Mouse (Mus musculus): ENCODE measurements around the gene Zfp941. TPM values are rescaled to one million over a fixed set of nuclear protein-coding genes. Genes with fewer than 3 reads are reported as not detected.

Gene Zfp941
- polyA plus RNA-seq, 1 experiment, result not detected

GRCm38 (mm10) chr7:140840750-140841735 lies 19.1 kb upstream of the Zfp941 start:
- no peaks in the 10 kb centered on the region for H3K36me3 ChIP-seq (ENCODE audit: control insufficient read depth, insufficient read depth, low read length)
- H3K4me1 ChIP-seq (ENCODE audit: control insufficient read depth, insufficient read depth, insufficient read length, low read length), result peaks cover 4% of the 10 kb centered on the region; the same call in 1 of the 2 replicates
- no peaks in the 10 kb centered on the region for H3K27me3 ChIP-seq (ENCODE audit: control insufficient read depth, insufficient read depth, low read length)
- TF ChIP-seq POLR2A (IDR thresholded peaks at IDR 0.05; ENCODE audit: low read depth, low read length) (no peak), CTCF (IDR thresholded peaks at IDR 0.05; ENCODE audit: extremely low read depth, insufficient read length, insufficient replicate concordance, low read depth, low read length) (no peak)
- H3K4me3 ChIP-seq (ENCODE audit: low read depth, low read length), result no peak overlapping the region
- H3K27ac ChIP-seq (ENCODE audit: insufficient read depth, low read depth, low read length), result no peak overlapping the region
- WGBS, result 31% methylated on average over 19 of the region's 19 CpGs

DNA sequence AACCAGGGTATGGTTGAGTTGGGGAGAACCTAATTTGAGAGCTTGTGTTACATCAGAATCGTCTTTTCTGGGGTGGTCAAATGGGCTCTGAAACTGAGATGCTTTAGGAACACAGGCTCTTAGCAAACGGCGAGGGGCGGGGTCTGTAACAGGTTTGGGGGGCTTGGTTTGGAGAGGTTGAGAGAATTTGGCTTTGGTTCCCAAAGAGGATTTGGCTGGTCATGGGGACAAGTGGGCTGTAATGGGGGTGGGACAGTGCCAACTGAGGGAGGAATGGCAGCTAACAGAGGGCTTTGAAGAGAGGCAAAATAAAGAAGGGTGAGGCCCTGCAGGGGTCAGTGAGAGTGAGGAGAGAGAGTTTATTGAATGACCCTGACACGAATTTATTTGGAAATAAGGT lies 17.6 kb upstream of the Zfp941 start:
- no peak for TF ChIP-seq POLR2A (IDR thresholded peaks at IDR 0.05; ENCODE audit: low read depth, low read length)
- no peak for TF ChIP-seq CTCF (IDR thresholded peaks at IDR 0.05; ENCODE audit: extremely low read depth, insufficient read length, insufficient replicate concordance, low read depth, low read length)
- Histone ChIP-seq H3K27ac (ENCODE audit: insufficient read depth, low read depth, low read length) (no peak overlapping the region), H3K4me1 (ENCODE audit: control insufficient read depth, insufficient read depth, insufficient read length, low read length) (peaks cover 13% of the 10 kb centered on the region), H3K4me3 (ENCODE audit: low read depth, low read length) (no peak overlapping the region), H3K27me3 (ENCODE audit: control insufficient read depth, insufficient read depth, low read length) (no peaks in the 10 kb centered on the region), H3K36me3 (ENCODE audit: control insufficient read depth, insufficient read depth, low read length) (no peaks in the 10 kb centered on the region)
- WGBS, result 82% methylated on average over 5 of the region's 5 CpGs

DNA sequence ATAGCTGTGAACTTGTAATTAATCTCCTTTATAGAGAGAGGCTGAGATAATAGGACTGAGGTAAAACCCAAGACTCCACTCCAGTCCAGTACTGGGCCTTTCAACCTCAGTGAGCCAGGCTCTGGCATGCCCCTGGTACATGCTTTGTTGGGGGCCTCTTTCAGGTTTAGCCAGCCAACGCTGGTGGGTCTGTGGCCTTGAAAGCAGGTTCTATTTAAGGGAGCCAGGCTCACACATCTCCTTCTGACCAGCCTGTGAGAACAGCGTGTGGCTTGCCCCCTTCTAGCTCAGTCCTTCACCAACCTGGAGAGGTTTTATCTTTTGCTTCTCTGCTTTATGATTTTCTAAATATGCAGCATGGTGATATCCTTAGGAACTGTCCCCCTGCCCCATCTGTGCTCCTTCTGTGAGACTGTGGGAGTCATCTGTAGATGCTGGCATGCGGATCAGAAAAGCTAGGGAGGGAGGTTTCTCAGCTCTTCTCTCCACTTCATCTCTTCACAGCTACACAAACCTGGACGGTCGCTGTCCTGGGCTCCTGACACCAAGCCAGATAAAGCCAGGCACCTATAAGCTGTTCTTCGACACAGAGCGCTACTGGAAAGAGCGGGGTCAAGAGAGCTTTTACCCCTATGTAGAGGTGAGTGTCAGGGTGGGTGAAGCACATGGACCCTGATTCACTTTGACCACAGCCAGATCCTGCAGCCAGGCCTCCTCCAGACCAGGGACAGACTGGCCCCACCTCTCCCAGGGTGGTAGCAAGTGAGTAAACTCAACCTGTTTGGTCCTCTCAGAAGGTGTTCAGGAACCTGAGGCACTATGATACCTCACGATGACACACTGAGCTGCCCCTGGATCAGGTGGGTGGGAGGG lies 14.5 kb upstream of the Zfp941 start:
- WGBS, result 87% methylated on average over 9 of the region's 9 CpGs
- Histone ChIP-seq H3K4me3 (ENCODE audit: low read depth, low read length) (no peak overlapping the region), H3K27ac (ENCODE audit: insufficient read depth, low read depth, low read length) (no peak overlapping the region), H3K36me3 (ENCODE audit: control insufficient read depth, insufficient read depth, low read length) (no peaks in the 10 kb centered on the region), H3K4me1 (ENCODE audit: control insufficient read depth, insufficient read depth, insufficient read length, low read length) (peaks cover 9% of the 10 kb centered on the region), H3K27me3 (ENCODE audit: control insufficient read depth, insufficient read depth, low read length) (no peaks in the 10 kb centered on the region)
- TF ChIP-seq CTCF (IDR thresholded peaks at IDR 0.05; ENCODE audit: extremely low read depth, insufficient read length, insufficient replicate concordance, low read depth, low read length) (no peak), POLR2A (IDR thresholded peaks at IDR 0.05; ENCODE audit: low read depth, low read length) (no peak)

DNA sequence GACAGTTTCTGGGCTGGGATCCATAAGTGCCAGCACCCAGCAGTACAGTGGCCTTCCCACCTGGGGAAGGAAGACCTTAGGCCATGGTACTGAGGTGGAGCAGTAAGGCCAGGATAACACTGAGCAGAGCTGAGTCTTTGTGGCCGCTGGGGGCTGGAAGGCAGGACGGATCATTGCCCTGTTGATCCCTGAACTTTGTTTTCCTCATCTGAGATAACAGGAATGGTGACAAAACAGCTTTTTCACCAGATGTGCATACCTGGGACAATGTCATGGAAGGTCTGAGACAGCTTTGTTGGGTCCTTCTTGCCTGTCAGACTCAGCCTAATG lies 13.7 kb upstream of the Zfp941 start:
- H3K27me3 ChIP-seq (ENCODE audit: control insufficient read depth, insufficient read depth, low read length), result no peaks in the 10 kb centered on the region
- H3K36me3 ChIP-seq (ENCODE audit: control insufficient read depth, insufficient read depth, low read length), result no peaks in the 10 kb centered on the region
- peak overlapping the region; percentile 58 for H3K27ac ChIP-seq (ENCODE audit: insufficient read depth, low read depth, low read length)
- peaks cover 9% of the 10 kb centered on the region for H3K4me1 ChIP-seq (ENCODE audit: control insufficient read depth, insufficient read depth, insufficient read length, low read length)
- 29% methylated on average over 2 of the region's 2 CpGs for WGBS
- TF ChIP-seq POLR2A (IDR thresholded peaks at IDR 0.05; ENCODE audit: low read depth, low read length), result no peak
- no peak for TF ChIP-seq CTCF (IDR thresholded peaks at IDR 0.05; ENCODE audit: extremely low read depth, insufficient read length, insufficient replicate concordance, low read depth, low read length)
- peak overlapping the region; percentile 58 for H3K4me3 ChIP-seq (ENCODE audit: low read depth, low read length)

DNA sequence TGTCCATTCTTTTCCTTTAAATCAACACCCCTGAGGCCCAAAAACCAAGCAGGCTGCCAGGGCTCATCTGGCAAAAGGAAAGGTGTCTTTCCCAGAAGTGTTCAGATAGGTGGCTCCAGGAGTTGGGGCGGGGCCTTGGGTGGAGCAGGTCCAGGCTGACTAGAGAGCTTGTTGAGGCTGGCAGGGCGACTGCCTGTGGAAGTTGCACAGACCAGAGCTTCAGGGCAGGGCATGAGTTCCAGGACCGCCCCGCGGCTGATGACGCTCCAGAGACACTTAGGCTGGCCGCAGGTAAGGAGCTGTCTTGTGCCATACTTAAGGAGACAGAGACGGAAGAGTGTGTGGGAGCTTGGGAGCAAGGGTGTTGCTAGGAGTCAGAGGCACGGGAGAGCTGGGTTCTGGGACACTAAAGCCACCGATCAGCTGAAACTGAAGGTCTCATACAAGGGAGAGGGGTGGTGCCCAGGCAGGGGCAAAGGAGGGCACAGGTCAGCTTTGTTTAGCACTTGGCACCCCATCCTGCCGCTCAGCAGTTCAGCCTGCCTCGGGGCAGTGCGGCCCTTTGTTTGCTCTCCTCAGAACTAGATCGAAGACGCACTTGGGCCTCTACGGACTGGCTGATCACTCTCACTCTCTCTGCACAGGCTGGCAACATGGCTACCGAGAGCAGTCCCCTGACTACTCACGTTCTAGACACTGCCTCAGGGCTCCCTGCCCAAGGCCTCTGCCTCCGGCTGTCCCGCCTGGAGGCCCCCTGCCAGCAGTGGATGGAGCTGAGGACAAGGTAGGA lies 13.2 kb upstream of the Zfp941 start, which contains the start of gene Urah:
Gene Urah, plus strand, starts transcription at position 51 of the 790 bp plus-strand sequence.
- Histone ChIP-seq H3K36me3 (ENCODE audit: control insufficient read depth, insufficient read depth, low read length) (no peaks in the 10 kb centered on the region), H3K4me3 (ENCODE audit: low read depth, low read length) (peak within 1 kb of the TSS; percentile 58), H3K27me3 (ENCODE audit: control insufficient read depth, insufficient read depth, low read length) (no peaks in the 10 kb centered on the region), H3K27ac (ENCODE audit: insufficient read depth, low read depth, low read length) (peak within 1 kb of the TSS; percentile 58), H3K4me1 (ENCODE audit: control insufficient read depth, insufficient read depth, insufficient read length, low read length) (peaks cover 9% of the 10 kb centered on the region)
- 21% methylated on average over 20 of the region's 20 CpGs for WGBS
- TF ChIP-seq POLR2A (IDR thresholded peaks at IDR 0.05; ENCODE audit: low read depth, low read length), result peak; percentile 47; the same call in 1 of the 2 replicates
- TF ChIP-seq CTCF (IDR thresholded peaks at IDR 0.05; ENCODE audit: extremely low read depth, insufficient read length, insufficient replicate concordance, low read depth, low read length), result no peak

GRCm38 (mm10) chr7:140833341-140833740 lies 11.4 kb upstream of the Zfp941 start:
- Histone ChIP-seq H3K4me1 (ENCODE audit: control insufficient read depth, insufficient read depth, insufficient read length, low read length) (peaks cover 12% of the 10 kb centered on the region), H3K36me3 (ENCODE audit: control insufficient read depth, insufficient read depth, low read length) (no peaks in the 10 kb centered on the region), H3K4me3 (ENCODE audit: low read depth, low read length) (no peak overlapping the region), H3K27ac (ENCODE audit: insufficient read depth, low read depth, low read length) (no peak overlapping the region), H3K27me3 (ENCODE audit: control insufficient read depth, insufficient read depth, low read length) (no peaks in the 10 kb centered on the region)
- WGBS, result 84% methylated on average over 4 of the region's 4 CpGs
- no peak for TF ChIP-seq POLR2A (IDR thresholded peaks at IDR 0.05; ENCODE audit: low read depth, low read length)
- no peak for TF ChIP-seq CTCF (IDR thresholded peaks at IDR 0.05; ENCODE audit: extremely low read depth, insufficient read length, insufficient replicate concordance, low read depth, low read length)
